Mouse (Mus musculus): Measurements from ENCODE around the gene Snrpa1.

Gene Snrpa1

DNA sequence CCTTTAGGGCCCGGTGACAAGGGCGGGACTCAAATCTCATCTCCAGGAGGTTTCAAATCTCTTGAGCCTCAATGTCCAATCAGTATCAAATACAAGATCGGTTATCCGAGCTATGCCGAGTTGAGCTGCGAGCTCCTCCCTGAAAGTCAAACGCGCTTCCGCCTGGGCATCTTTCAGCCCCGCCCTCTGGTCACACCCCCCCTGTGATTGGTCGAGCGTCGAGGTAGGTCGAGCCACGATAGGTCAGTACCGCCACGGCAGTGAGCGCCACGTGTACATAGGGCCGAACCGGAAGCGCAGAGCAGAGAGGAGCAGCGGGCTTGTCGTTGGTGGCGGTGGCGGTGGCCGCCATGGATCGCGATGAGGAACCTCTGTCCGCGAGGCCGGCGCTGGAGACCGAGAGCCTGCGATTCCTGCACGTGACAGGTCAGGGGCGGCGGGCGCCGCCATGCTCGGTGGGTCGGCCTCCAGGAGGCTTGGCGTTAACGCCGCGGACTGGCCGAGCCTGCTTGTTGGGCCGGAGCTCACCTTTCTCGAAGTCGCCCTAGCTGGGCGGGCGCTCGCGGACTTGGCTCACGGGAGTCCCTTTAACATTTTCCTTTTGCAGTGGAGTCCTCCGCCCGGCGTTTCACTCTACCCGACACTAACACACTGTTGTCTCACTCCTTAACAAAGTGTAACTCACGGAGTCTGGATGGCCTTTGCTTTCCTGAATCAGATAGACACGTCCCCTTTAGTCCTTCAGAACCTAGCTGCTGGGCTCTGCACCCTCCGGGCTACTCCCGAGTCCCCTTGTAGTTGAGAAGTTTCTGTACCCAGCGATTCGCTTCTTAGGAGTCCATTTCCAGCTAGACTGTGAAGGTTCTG lies 20.8 kb downstream of the Snrpa1 start, which contains the start of gene Selenos:
TSS of gene Selenos (plus strand) at position 286 of the 867 bp plus-strand sequence.
- DNase-seq (ENCODE audit: low spot score) = peak; percentile 93

DNA sequence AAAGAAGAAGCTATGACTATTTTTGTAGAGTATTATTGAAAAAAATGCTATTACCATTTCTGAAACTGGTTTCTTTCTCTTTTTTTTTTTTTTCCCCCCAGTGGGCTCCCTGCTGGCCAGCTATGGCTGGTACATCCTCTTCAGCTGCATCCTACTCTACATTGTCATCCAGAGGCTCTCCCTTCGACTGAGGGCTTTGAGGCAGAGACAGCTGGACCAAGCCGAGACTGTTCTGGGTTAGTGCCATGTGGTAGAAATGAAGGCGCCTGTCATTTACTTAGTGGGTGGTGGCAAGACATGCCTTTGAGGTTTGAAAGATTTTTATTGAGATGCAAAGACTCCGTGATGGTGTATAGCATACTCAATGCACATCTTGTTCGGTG lies 21.4 kb downstream of the Snrpa1 start:
- no peak for DNase-seq (ENCODE audit: low spot score)

DNA sequence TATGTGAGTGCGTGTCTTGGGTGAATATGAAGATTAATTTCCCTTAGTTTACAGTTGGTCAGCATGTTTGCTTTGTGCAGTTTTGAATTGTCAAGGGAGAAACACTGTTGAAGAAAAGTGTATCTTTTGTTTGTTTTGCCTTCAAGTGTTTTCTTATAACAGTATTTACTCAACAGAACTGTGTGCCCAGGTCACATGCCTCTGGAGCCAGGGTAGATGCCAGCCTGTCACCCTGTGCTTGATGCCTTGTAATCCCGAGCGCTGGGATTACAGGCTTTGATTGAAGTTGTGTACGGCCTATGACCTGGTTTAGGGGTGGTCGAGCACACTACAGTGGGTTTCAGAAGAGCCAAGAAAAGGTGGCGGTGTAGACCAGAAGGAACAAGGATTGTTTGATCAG lies 25.0 kb downstream of the Snrpa1 start:
- no peak for DNase-seq (ENCODE audit: low spot score)

DNA sequence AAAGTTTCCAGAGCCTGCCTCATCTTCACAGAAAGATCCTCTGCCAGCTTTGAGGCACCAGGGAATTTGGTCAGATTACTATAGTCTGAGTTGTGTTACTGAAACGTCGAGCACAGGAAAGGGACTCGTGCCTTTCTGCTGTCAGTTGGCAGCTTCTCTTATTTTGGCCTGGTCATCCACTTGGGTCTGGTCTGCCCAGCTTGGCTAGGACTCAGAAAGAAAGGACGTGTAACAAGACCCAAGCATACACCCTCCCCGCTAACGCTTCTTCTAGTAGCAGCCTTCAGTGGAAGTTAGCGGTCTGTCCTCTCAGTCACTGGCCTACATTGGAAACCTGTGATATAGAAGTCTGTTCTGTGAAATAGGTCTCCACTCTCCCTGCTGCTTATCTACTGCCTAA lies 25.7 kb downstream of the Snrpa1 start:
- DNase-seq (ENCODE audit: low spot score) = no peak

DNA sequence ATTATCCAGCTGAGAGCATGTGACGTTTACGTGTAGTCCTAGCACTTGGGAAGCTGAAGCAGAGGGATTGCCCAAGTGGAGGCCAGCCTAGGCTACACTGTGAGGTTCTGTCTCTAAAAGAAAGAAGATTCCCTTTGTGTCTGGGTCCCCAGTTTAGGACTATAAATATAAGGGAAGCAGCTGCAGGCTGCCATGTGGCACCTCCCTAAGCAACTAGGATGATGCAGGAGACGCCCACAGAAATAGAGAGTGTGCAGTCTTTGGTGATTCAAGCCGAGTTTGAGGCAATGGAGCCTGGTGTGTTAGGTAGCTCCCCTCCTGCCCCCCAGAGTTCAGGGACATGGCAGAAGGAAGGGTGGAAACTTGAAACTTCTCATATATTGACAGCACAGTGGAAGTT lies 28.8 kb downstream of the Snrpa1 start:
- no peak for DNase-seq (ENCODE audit: low spot score)

DNA sequence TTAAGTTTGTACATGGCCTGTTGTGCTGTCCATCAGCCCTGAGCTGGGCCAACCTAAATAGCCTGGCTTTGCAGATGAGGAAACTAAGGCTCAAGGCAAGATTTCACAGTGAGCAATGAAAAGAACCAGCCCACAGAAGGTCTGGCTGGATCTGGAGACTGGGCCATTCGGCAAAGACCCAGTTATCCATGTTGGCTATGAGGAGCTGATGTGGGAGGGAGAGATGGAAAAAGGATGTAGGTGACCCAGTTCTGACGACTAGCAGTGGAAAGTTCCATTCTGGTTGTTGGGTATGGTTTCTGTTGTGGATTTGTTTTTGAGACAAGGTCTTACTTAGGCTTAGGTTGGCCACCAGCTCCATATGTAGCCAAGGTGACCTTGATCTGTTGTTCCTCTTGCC lies 29.3 kb downstream of the Snrpa1 start:
- no peak for DNase-seq (ENCODE audit: low spot score)

DNA sequence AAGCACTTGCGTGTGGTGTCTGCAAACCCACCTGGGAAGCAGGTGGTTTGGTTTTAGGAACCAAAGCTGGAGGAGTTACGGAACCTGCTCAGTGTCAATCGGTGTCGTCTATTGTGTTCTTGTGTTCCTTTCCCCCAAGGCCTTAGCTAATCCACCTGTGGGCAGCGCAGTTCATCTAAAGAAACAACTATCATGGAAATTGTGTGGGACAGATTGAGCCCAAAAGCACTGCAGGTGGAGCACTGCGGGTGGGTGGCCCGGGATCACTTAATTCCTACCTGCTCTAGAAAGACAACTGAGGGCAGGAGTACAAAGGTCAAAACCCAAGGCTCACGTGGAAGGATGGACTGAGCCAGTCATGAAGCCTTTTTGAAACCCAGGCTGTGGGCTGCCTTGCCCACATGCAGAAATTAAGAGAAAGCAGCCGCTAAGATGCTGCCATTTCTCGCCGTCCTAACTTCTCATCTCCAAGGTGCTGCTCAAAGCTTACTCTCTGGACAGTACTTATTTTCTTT lies 31.9 kb downstream of the Snrpa1 start:
- DNase-seq (ENCODE audit: low spot score) = no peak

DNA sequence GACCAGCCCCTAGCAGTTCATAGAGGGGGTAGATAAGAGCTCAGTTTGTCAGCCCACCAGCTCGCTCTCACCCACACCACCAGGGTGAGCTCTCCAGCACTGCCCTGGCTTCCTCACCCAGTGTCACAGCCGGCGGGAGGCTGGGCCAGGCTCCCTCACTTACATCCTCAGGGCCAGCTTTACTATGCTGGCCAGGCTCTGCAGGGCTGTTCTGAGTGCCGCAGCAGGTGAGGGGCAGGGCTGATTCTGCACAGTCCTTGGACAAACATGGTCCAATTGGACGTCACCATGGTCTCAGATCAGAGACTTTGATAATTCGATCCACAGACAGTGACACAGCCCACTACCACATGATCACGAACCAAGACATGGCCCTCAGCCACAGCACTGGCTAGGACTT lies 32.8 kb downstream of the Snrpa1 start:
- DNase-seq (ENCODE audit: low spot score) = no peak

DNA sequence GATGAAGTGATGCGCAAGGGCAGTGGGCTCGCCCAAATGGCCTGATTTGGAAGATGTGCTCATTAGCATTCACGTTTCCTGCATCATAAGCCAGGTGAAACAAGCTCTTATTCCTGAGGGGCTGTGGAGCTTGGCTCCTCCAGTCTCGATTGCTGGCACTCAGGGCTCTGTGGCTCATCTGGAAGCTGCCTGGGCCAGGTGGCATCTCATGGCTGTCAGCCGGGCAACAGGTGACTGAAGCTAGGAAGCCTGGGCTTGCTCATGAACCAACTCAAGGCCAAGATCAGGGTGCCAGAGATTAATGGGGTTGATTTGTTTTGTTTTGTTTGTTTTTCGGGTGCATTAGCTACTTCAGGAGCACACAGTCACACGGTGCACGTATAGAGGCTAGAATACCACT lies 33.9 kb downstream of the Snrpa1 start:
- DNase-seq (ENCODE audit: low spot score) = no peak

DNA sequence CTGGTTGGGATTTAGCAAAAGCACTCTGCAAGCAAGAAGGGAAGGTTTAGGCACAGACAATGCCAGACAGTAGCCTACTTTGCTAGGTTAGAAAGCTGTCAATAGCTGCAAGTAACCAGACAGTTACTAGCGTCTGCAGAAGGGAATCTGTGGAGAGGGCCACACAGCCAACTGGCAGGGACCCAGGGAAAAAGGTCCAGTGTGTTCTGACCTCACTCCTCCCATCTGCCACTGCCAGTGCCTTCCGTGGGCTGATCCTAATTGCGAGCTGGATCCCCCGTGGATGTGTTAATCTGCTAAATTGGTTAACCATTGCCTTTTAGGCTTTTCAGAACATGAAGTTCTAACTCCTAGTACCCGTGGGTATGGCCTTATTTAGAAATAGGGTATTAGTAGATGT lies 35.3 kb downstream of the Snrpa1 start:
- no peak for DNase-seq (ENCODE audit: low spot score)

DNA sequence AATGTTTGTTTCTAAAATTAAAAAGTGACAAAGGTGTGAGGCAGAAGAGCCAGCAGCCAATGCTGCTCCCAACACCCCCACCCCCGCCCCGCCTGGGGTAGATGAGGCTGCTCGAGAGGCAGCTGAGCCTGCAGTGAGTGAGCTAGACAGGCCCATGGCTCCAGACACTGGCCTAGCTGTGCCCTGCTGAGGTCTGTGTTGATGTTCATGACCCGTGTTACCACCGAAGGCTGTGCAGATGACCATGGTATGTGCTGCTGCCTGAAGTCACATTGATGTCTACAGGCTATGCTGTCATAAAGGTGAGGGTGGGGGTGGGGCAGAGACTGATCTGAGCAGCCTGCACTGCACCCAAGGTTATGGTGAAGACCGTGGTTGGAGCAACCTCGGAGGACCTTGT lies 40.0 kb downstream of the Snrpa1 start:
- no peak for DNase-seq (ENCODE audit: low spot score)

DNA sequence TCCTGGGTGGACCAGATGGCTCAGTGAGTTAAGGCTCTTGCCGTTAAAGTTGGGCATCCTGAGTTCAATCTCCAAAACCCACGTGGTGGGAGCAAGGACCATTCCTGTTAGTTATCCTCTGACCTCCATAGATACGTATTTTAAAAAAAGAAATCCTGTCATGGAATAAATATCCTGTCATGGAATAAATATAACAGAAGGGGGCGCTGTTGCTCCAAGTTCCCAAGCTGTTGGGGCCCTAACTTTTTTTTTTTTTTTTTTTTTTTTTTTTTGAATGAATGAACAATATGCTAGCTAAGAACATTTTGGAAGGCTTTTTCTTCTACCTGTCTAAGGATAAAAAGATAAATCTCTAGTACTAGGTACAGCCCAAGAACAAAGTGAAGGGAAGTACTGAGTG lies 43.1 kb downstream of the Snrpa1 start:
- no peak for DNase-seq (ENCODE audit: low spot score)

DNA sequence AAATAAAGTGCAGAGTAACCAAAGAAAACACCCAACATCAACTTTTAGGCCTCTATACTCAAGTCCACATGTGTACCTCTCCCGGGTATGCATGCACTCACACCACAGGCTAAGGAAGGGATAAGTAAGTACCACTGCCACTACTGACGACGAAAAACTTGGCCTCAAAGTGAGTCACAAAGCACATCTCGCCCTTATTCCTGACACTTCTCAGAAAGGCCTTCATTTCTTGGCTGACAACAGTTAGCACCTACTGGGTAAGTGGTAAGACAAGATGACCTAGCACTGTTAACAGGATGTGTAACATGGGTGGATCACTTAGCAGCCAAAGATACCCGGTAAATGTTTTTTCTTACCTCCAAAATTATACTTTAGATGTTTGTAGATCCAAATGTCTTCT lies 45.7 kb downstream of the Snrpa1 start:
- no peak for DNase-seq (ENCODE audit: low spot score)

DNA sequence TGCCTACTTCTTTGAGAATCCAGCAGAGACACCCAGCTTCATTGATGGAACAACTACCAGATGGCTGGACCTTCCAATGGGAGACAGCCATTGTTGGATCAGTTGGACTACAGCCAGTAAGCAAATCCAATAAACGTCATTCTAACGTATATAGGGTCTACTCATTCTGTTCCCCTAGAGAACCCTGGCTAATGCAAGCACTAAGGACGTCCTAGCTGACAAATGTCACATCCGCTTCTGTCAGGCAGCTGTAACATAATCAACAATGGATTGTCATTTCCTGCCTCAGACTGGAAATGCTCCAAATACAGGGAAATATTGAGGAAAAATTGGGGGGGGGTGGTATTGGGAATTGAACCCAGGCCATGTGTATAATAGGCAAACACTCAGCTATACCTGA lies 47.0 kb downstream of the Snrpa1 start:
- no peak for DNase-seq (ENCODE audit: low spot score)

DNA sequence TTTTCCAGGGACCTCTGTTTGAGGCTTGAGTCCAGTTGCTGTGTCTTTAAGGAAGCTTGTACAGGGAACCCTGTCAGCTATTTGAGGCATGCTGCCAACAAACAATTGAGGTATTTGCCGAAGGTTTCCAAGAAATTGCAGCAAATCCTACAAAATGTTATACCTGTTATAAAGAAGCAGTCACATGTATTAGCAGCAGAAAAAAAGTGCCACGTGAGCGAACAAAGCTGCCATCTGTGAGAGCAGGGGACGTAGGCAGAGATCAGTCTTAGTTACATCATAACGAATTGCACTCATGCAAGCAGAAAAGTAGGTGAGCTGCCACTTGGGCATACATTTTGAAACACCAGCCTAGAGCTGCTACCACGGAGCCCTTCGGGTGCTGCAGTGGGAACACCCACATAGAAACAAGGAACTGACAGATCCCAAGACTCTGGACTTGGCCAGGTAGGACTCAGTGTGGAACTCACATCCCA lies 47.8 kb downstream of the Snrpa1 start:
- DNase-seq (ENCODE audit: low spot score) = no peak

DNA sequence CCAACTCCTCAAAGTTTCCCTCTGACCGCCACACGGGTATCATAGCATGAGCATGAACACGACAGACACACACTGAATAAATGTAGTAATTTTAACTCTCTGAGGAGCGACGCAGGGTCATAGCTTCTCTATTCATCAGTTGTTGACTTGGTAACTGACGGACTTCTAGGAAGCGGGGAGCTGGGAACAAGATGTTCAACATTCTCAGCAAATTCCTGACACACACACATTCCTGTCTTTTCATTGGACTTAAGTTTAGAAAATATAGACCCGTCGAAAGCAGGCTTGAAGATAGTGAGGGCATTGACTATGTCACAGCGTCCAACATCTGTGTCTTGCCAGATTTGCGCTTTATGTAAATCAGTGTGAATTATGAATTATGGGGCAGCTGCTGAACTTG lies 48.4 kb downstream of the Snrpa1 start:
- no peak for DNase-seq (ENCODE audit: low spot score)

DNA sequence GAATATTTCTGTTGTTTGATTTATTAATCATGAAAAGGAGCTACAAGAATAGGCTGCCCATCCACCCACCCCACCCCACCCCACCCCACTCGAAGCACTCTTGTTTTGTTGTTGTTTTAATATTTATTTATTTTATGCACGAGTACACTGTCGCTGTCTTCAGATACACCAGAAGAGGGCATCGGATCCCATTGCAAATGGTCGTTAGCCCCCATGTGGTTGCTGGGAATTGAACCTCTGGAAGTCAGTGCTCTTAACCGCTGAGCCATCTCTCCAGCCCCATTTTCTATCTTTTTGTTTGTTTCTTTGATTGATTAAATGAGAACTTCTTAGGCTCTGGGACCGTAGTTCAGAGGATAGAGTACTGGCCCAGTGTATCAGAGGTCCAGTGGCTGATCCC lies 49.1 kb downstream of the Snrpa1 start:
- DNase-seq (ENCODE audit: low spot score) = no peak

DNA sequence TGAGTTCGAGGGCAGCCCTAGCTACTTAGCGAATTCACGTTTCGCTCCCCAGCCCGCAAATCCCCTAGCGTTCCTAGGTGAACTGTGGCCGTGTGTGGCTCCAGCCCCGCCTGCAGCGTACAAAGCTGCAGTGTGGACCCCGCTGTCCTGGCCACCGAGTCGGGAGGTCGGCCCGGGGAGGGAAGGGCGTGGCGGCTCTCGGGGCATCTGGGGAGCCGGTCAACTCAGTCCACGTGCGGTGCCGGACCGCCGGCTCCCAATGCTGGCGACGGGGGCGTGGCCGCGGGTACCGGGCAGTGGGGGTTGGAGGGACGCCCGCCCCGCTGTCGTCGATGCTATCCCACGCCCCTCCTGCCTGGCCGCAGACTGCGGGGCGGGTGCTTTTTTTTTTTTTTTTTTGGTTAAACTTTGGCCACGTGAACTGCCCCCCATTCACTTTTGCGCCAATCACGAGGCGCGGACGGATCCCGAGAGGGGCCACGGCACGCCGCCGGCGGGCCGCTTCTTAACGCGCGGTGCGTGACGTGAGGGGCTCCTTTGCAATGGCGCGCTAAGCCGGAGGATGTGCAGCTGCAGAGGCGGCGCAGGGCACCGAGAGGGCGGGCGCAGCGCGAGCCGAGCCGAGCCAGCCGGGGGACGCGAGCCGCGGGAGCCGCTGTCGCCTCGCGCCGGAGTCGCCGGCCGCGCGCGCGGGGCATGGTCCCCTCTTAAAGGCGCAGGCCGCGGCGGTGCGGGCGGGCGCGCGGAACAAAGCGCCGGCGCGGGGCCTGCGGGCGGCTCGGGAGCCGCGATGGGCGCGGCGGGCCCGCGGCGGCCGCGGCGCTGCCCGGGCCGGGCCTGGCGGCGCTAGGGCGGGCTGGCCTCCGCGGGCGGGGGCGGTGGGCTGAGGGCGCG lies 50.4 kb downstream of the Snrpa1 start, which contains the start of gene Chsy1:
TSS of gene Chsy1 (plus strand) at position 555 of the 894 bp plus-strand sequence.
- DNase-seq (ENCODE audit: low spot score) = peak; percentile 86

DNA sequence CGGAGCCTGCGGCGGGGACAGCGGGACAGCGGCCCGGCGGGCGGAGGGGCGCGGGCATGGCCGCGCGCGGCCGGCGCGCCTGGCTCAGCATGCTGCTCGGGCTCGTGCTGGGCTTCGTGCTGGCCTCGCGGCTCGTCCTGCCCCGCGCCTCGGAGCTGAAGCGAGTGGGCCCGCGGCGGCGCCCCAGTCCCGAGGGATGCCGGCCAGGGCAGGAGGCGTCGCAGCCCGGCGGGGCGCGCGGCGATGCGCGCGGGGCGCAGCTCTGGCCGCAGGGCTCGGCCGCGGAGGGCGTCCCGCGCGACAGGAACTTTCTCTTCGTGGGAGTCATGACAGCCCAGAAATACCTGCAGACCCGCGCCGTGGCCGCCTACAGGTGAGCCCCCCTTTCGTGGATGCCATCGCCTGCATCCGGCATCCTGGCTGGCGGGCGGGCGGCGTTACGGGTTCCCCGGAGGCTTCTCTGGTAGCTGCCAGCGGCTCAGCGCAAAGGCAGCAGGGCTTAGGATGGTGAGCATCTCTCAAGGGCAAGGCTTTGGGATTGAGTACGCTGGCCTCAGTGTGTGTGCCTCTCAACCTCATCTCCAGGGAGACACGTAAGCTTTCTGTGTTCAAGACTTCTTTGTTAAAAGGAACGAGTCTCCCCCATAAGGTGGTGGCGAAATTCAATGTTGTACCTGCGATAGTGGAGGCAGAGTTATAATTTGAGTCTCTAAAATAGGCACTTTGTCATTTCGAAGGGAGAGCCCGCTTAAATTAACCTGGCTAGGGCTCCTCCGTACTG lies 51.2 kb downstream of the Snrpa1 start:
- DNase-seq (ENCODE audit: low spot score) = peak; percentile 35

DNA sequence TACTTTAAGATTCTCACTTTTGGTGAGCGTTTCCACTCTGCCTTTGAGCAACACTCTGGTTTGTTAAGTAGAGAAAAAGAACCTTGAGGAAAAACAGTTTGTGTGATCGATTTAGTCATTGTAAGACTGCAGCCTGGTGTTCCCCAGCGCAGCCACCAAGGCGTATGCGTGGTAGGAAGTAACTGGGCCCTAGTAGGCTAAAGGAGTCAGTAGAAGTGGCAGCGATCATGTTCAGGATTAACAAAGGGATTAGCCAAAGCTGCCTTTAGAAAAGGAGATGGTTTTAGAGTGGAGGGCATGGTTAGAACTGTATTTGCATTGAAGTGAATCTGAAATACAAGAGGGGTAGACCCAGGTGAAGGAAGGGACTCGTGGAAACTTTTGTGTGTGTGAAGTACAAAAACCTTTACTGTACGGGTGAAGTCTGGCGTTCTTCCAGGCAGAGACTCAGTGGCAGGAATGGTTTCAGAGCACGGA lies 51.9 kb downstream of the Snrpa1 start:
- DNase-seq (ENCODE audit: low spot score) = no peak

DNA sequence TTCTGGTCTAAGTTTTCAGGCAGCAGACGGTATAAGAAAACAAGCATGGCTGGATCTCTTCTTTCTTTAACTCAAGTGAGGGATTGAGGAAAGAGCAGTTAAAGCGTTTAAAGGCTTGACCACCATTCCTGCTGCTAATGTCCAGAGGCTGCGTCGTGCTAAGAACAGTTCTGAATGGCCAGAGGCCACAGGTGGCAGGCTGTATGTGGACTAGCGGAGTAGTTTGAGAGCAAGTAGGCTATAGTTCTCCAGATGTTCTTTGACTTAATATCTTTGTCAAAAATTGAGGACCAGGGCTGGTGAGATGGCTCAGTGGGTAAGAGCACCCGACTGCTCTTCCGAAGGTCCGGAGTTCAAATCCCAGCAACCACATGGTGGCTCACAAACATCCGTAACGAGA lies 52.4 kb downstream of the Snrpa1 start:
- no peak for DNase-seq (ENCODE audit: low spot score)

DNA sequence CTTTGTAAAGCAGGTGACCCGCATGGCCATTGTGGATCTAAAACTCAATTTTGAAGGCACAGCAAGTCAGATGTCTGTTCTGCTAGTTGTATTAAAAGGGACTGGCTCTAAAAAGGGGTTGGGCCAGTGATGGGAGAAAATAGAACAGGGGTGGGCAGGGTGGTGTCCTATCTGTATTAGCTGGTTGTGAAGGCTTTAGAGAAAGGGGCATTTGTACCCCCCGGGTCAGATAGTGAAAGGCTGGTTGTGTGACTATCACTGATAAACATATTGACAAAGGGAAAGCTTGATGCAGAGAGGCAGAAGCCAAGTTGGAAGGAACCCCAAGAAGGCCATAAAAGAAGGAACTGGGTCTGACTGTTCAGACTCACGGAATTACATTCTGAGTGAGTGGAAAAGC lies 54.8 kb downstream of the Snrpa1 start:
- DNase-seq (ENCODE audit: low spot score) = no peak
